Mouse (Mus musculus): ENCODE measurements around the gene Gse1.

GRCm38 (mm10) chr8:120594571-120594970 is 366.3 kb downstream of the Gse1 start:
- TF ChIP-seq CTCF (IDR thresholded peaks at IDR 0.05; ENCODE audit: extremely low read depth, insufficient read length, insufficient replicate concordance, low read depth, low read length) (peak; percentile 55; the same call in 1 of the 2 replicates), POLR2A (IDR thresholded peaks at IDR 0.05; ENCODE audit: low read depth, low read length) (no peak)
